Mouse (Mus musculus) MEL-GATA-1-ER (cell line): ENCODE measurements around the gene Olfr1447.

Experiments used
- DNase-seq: peaks from one replicate; pipeline ENCODE4 v3.0.0-alpha.2; 2012; ENCODE audit warnings: low read depth; ENCODE audit errors: extremely low read depth

The Olfr1447 gene

GRCm38 (mm10) chr19:12903643-12904042 lies at the start of gene Olfr1447:
TSS of gene Olfr1447 (minus strand) at chr19:12903743.
- DNase-seq = no peak

- DNase-seq = no peak
Observed at GRCm38 (mm10) chr19:12949958-12950357, 46.4 kb upstream of the Olfr1447 start, which contains the start of gene Olfr1450. TSS of gene Olfr1450 (plus strand) at chr19:12950258.

DNA sequence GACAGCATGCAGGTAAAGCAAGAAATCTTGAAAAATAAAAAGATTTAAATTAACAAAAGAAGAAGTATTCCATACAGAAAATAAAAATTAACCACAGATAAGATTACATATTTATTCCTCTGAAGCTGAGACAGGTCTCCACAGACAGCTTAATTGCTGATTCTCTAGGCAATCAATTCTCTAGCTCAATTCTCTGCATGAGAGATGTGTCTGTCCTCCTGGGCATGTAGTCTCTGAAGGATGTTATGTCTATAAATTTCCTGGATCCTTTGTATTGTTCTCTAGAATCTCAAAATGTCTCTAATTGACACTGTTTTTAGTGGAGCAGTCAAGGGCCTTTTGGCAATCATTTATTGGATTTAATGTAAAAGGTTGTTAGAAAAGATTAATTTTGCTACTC lies 27.0 kb upstream of the Olfr1447 start, which contains the start of gene Olfr1449:
Gene Olfr1449 (plus strand): TSS at position 301 of the 400 bp plus-strand sequence.
- DNase-seq = no peak

GRCm38 (mm10) chr19:12924319-12924718 lies 20.8 kb upstream of the Olfr1447 start, which contains the start of gene Olfr1448:
TSS of gene Olfr1448 (minus strand) at chr19:12924419.
- no peak for DNase-seq

- no peak for DNase-seq
Observed at GRCm38 (mm10) chr19:12893424-12893823, 10.1 kb downstream of the Olfr1447 start, which contains the start of gene Olfr1446. TSS of gene Olfr1446 (minus strand) at chr19:12893524.

GRCm38 (mm10) chr19:12883555-12883954 lies 20.0 kb downstream of the Olfr1447 start, which contains the start of gene Olfr1445:
TSS of gene Olfr1445 (plus strand) at chr19:12883855.
- DNase-seq = no peak

- no peak for DNase-seq
Observed at GRCm38 (mm10) chr19:12856983-12857382, 46.6 kb downstream of the Olfr1447 start, which contains the start of gene Olfr1444. TSS of gene Olfr1444 (plus strand) at chr19:12857283.
